Mouse (Mus musculus) forebrain, embryonic 16.5 days (tissue): Measurements from ENCODE around the gene Vps45. TPM values are rescaled to one million over a fixed set of nuclear protein-coding genes. Genes with fewer than 3 reads are reported as not detected.
A peak's percentile ranks its signal among the peaks of the same experiment; 100 is the strongest.

Source experiments
- ATAC-seq: fragments of 200-750 bp; cut with Nextera tagmentation; 2 replicates; pipeline ENCODE4 v1.8.0; 2017; ENCODE audit warnings: mild to moderate bottlenecking, moderate library complexity
- H3K27ac ChIP-seq: fragments of 300-500 bp; sonication (generic); 2 replicates; pipeline ENCODE4 v1.5.1; 2014; ENCODE audit warnings: low read length, control low read depth
- H3K27me3 ChIP-seq: fragments of 300-500 bp; sonication (generic); replicated peaks from 2 replicates; pipeline ENCODE4 v1.6.1; 2014; ENCODE audit warnings: low read length; ENCODE audit not compliant: control insufficient read depth, insufficient read depth
- H3K36me3 ChIP-seq: fragments of 300-500 bp; sonication (generic); 2 replicates; pipeline ENCODE4 v1.6.1; 2014; ENCODE audit not compliant: control insufficient read depth, insufficient read depth
- H3K4me1 ChIP-seq: fragments of 300-500 bp; sonication (generic); replicated peaks from 2 replicates; pipeline ENCODE4 v1.6.1; 2014; ENCODE audit warnings: low read length; ENCODE audit not compliant: control insufficient read depth, insufficient read depth
- H3K4me2 ChIP-seq: fragments of 300-500 bp; sonication (generic); 2 replicates; pipeline ENCODE4 v1.6.1; 2014; ENCODE audit warnings: mild to moderate bottlenecking, low read length, control low read depth
- H3K4me3 ChIP-seq: fragments of 300-500 bp; sonication (generic); replicated peaks from 2 replicates; pipeline ENCODE4 v1.5.1; 2014; ENCODE audit warnings: mild to moderate bottlenecking, low read length, control low read depth
- H3K9ac ChIP-seq: fragments of 300-500 bp; sonication (generic); replicated peaks from 2 replicates; pipeline ENCODE4 v1.6.1; 2014; ENCODE audit warnings: low read depth, low read length, control low read depth
- H3K9me3 ChIP-seq: fragments of 300-500 bp; sonication (generic); 2 replicates; pipeline ENCODE4 v1.6.1; 2016; ENCODE audit warnings: low read length; ENCODE audit not compliant: control insufficient read depth
- WGBS: fragments of 180-500 bp; shearing (Covaris S2); extraction: QIAGEN DNeasy Blood & Tissue Kit; methylation state at CpG from one replicate; pipeline ENCODE4 v1.1.7; 2014; 5-methylcytosine and 5-hydroxymethylcytosine counted together
- polyA plus RNA-seq: library from polyadenylated mRNA; unstranded; fragments of >200 nt; fragmentation: Nextera tagmentation; extraction: Ambion mirVana; gene quantifications from 2 replicates; pipeline ENCODE4 v1.2.1, GENCODE M21; 2015

The Vps45 gene
- polyA plus RNA-seq, 1 experiment from 2014 or later = 55.3 TPM

DNA sequence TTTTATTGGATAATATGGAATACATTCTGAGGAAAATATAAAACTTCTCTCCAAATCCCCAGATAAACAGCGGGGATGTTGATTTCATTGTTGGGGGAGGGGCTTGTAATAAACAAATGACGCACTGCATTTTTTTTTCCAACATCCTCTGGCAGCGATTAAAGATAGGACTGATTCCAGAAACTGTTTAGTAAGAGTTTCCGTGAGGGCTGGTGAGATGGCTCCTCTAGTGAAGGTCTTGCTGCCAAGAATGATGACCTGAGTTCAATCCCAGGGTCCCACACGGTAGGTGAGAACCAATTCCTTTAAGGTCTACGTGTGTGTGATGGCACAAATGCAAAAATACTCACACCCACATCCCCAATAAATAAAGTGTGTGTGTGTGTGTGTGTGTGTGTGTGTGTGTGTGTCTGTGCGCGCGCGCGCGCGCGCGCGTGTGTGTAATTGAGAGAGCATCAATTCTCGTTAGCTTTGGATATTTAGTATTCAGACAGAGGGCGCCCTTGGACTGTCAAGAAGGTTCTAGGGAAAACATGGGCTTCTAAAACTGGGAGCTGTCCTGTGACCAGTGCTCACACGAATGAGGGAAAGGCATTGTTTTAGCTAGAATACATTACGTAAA is 7.6 kb upstream of the Vps45 start:
- Histone ChIP-seq H3K27ac (no peak overlapping the region), H3K4me3 (no peak overlapping the region), H3K9me3 (no peaks in the 10 kb centered on the region), H3K4me2 (no peak overlapping the region), H3K4me1 (no peaks in the 10 kb centered on the region), H3K9ac (no peak overlapping the region), H3K36me3 (no peaks in the 10 kb centered on the region), H3K27me3 (no peaks in the 10 kb centered on the region)
- 0 out of 2 replicates have a peak, but pooled peaks have one; percentile 20 for ATAC-seq
- 43% methylated on average over 20 of the region's 20 CpGs for WGBS

DNA sequence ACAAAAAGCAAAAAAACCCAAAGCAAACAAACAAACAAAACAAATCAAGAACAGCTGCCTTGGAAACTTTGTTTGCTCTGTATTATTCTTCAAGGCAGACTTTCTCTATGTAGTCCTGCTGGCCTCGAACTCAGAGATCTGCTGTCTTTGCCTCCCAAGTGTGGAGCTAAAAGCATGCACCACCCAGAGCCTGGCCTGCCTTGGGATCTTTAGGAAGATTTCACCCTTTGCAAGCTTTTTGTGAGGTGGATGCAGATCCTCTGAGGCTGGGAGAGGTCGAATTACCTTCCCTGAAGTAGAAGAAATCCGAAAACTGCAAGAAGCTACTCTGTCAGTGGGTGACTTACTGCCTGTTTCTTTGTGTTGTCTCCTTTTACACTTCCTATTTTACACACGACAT is 6.9 kb upstream of the Vps45 start:
- H3K9ac ChIP-seq = no peak overlapping the region
- H3K4me2 ChIP-seq = no peak overlapping the region
- 42% methylated on average over 4 of the region's 4 CpGs for WGBS
- ATAC-seq = no peak
- no peak overlapping the region for H3K4me3 ChIP-seq
- no peak overlapping the region for H3K27ac ChIP-seq
- no peaks in the 10 kb centered on the region for H3K4me1 ChIP-seq
- H3K36me3 ChIP-seq = no peaks in the 10 kb centered on the region
- H3K9me3 ChIP-seq = no peaks in the 10 kb centered on the region
- H3K27me3 ChIP-seq = no peaks in the 10 kb centered on the region

- Histone ChIP-seq H3K9me3 (no peaks in the 10 kb centered on the region), H3K27me3 (no peaks in the 10 kb centered on the region), H3K36me3 (no peaks in the 10 kb centered on the region), H3K9ac (no peak overlapping the region), H3K4me2 (no peak overlapping the region), H3K4me1 (no peaks in the 10 kb centered on the region), H3K27ac (no peak overlapping the region), H3K4me3 (no peak overlapping the region)
- ATAC-seq = no peak
- WGBS = 89% methylated on average over 3 of the region's 3 CpGs
These were observed 6.0 kb upstream of the Vps45 start for GRCm38 (mm10) chr3:96064217-96064616.

GRCm38 (mm10) chr3:96063299-96063698 is 5.0 kb upstream of the Vps45 start:
- Histone ChIP-seq H3K27me3 (no peaks in the 10 kb centered on the region), H3K4me2 (no peak overlapping the region), H3K9ac (no peak overlapping the region), H3K27ac (no peak overlapping the region), H3K9me3 (no peaks in the 10 kb centered on the region), H3K36me3 (no peaks in the 10 kb centered on the region), H3K4me3 (no peak overlapping the region), H3K4me1 (no peaks in the 10 kb centered on the region)
- no peak for ATAC-seq
- WGBS = 75% methylated on average over 2 of the region's 2 CpGs

GRCm38 (mm10) chr3:96060146-96060545 is 1.9 kb upstream of the Vps45 start:
- no peak overlapping the region for H3K9ac ChIP-seq
- no peak overlapping the region for H3K27ac ChIP-seq
- ATAC-seq = no peak
- no peaks in the 10 kb centered on the region for H3K9me3 ChIP-seq
- no peaks in the 10 kb centered on the region for H3K36me3 ChIP-seq
- 85% methylated on average over 1 of the region's 1 CpGs for WGBS
- H3K4me1 ChIP-seq = peaks cover 9% of the 10 kb centered on the region
- no peaks in the 10 kb centered on the region for H3K27me3 ChIP-seq
- no peak overlapping the region for H3K4me3 ChIP-seq
- H3K4me2 ChIP-seq = no peak overlapping the region

DNA sequence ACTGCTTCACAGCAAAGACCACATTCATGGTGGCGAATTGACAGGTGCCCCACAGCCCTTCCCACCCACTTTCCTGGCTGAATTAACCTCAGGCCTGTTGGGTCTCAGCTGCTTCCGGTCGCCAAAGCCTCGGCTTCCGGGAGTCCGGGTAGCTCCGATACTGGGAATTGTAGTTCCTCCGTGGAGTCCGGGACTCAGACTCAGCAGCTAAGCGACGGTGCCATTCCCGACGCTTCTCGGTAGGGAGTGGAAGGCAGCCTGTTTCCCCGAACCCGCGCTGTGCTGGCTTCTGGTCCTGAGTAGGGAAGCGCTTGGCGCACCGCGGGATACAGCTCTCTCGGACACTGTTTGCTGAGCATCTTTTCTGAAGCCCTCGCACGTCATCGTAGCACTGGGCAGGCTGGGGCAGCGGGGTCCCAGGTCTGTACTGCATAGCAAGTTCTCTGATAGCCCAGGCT is 490 bp downstream of the Vps45 start:
- H3K4me2 ChIP-seq = peak overlapping the region; percentile 69
- H3K9ac ChIP-seq = peak overlapping the region; percentile 64
- H3K9me3 ChIP-seq = no peaks in the 10 kb centered on the region
- peaks cover 1% of the 10 kb centered on the region; the same call in 1 of the 2 replicates for H3K36me3 ChIP-seq
- ATAC-seq = peak; percentile 98
- WGBS = under 1% methylated on average over 26 of the region's 26 CpGs
- peak overlapping the region; percentile 89 for H3K27ac ChIP-seq
- no peaks in the 10 kb centered on the region for H3K27me3 ChIP-seq
- peak overlapping the region; percentile 67 for H3K4me3 ChIP-seq
- peaks cover 9% of the 10 kb centered on the region for H3K4me1 ChIP-seq

DNA sequence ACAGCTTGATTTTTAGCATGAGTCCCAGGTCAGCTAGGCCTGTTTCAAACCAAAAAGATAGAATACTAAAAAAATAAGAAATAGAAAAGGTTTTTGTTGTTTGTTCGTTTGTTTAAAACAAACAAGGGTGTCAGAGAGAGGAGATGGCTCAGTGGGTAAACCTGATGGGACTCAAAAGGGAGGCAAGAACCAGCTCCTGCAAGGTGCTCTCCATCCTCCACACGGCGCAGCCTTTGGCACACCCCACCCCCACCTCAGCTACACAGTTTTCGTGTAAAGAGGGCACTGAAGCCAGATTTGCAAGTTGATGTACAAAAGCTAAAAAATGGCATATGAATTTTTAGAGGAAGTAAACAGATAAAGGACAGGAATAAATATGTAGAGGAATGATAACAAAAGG is 2.2 kb downstream of the Vps45 start:
- Histone ChIP-seq H3K4me1 (peaks cover 9% of the 10 kb centered on the region), H3K27me3 (no peaks in the 10 kb centered on the region), H3K36me3 (peaks cover 4% of the 10 kb centered on the region; the same call in 1 of the 2 replicates), H3K9me3 (no peaks in the 10 kb centered on the region), H3K4me2 (no peak overlapping the region), H3K9ac (no peak overlapping the region), H3K4me3 (no peak overlapping the region), H3K27ac (no peak overlapping the region)
- 79% methylated on average over 4 of the region's 4 CpGs for WGBS
- ATAC-seq = no peak

GRCm38 (mm10) chr3:96055294-96055693 is 3.0 kb downstream of the Vps45 start:
- Histone ChIP-seq H3K4me3 (no peak overlapping the region), H3K27me3 (no peaks in the 10 kb centered on the region), H3K4me2 (no peak overlapping the region), H3K9me3 (no peaks in the 10 kb centered on the region), H3K4me1 (peaks cover 9% of the 10 kb centered on the region), H3K9ac (no peak overlapping the region), H3K36me3 (peaks cover 4% of the 10 kb centered on the region; the same call in 1 of the 2 replicates), H3K27ac (no peak overlapping the region)
- ATAC-seq = no peak
- WGBS = 86% methylated on average over 6 of the region's 6 CpGs

DNA sequence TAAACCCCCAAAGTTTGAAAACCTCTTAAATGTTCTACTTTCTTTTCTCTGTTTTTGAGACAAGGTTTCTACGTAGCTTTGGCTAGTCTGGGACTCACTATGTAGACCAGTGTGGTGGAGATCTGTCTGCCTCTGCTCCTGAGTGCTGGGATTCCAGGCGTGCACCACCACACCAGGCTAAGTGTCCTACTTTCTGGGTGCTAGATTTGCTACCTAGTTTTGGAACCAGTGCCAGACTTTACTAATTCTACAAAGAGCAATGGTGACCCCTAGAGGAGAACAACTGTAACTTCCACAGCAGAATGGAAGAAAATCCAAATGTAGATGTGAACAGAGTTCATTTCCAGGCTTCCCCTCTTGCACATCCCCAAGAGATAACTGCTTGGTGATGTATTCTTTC is 6.4 kb downstream of the Vps45 start:
- no peak overlapping the region for H3K4me3 ChIP-seq
- H3K4me2 ChIP-seq = no peak overlapping the region
- ATAC-seq = 0 out of 2 replicates have a peak, but pooled peaks have one; percentile 31
- H3K27ac ChIP-seq = no peak overlapping the region
- peaks cover 4% of the 10 kb centered on the region; the same call in 1 of the 2 replicates for H3K36me3 ChIP-seq
- H3K27me3 ChIP-seq = no peaks in the 10 kb centered on the region
- WGBS = 42% methylated on average over 2 of the region's 2 CpGs
- no peaks in the 10 kb centered on the region for H3K9me3 ChIP-seq
- H3K4me1 ChIP-seq = peaks cover 8% of the 10 kb centered on the region
- no peak overlapping the region for H3K9ac ChIP-seq
